Mouse (Mus musculus) intestine, embryonic 14.5 days (tissue): ENCODE results near the gene Ppp1cb. TPM values are rescaled to one million over a fixed set of nuclear protein-coding genes. Genes with fewer than 3 reads are reported as not detected.

ENCODE experiments used
- ATAC-seq: fragments of 200-750 bp; cut with Nextera tagmentation; replicated peaks from 2 replicates; pipeline ENCODE4 v1.8.0; 2017; ENCODE audit warnings: low read depth, moderate number of reproducible peaks, moderate TSS enrichment, moderate library complexity; ENCODE audit not compliant: low FRiP score, low TSS enrichment
- DNase-seq: peaks from one replicate; pipeline ENCODE4 v3.0.0-alpha.2; 2018; ENCODE audit warnings: low spot score
- H3K27ac ChIP-seq: fragments of 300-500 bp; sonication (generic); 2 replicates; pipeline ENCODE4 v1.5.1; 2014; ENCODE audit warnings: low read depth, mild to moderate bottlenecking, control low read depth
- H3K27me3 ChIP-seq: fragments of 300-500 bp; sonication (generic); replicated peaks from 2 replicates; pipeline ENCODE4 v1.6.1; 2014; ENCODE audit warnings: low read length, control low read depth; ENCODE audit not compliant: control insufficient read depth, insufficient read depth
- H3K36me3 ChIP-seq: fragments of 300-500 bp; sonication (generic); 2 replicates; pipeline ENCODE4 v1.6.1; 2014; ENCODE audit warnings: low read length, control low read depth; ENCODE audit not compliant: control insufficient read depth, insufficient read depth
- H3K4me1 ChIP-seq: fragments of 300-500 bp; sonication (generic); replicated peaks from 2 replicates; pipeline ENCODE4 v1.6.1; 2014; ENCODE audit warnings: low read length, control low read depth, mixed read lengths; ENCODE audit not compliant: control insufficient read depth, insufficient read depth
- H3K4me2 ChIP-seq: fragments of 300-500 bp; sonication (generic); 2 replicates; pipeline ENCODE4 v1.6.1; 2014; ENCODE audit warnings: low read length
- H3K4me3 ChIP-seq: fragments of 300-500 bp; sonication (generic); 2 replicates; pipeline ENCODE4 v1.5.1; 2014; ENCODE audit warnings: low read depth, low read length, control low read depth, mixed read lengths
- H3K9ac ChIP-seq: fragments of 300-500 bp; sonication (generic); 2 replicates; pipeline ENCODE4 v1.6.1; 2014; ENCODE audit warnings: mild to moderate bottlenecking, low read length
- H3K9me3 ChIP-seq: fragments of 300-500 bp; sonication (generic); 2 replicates; pipeline ENCODE4 v1.6.1; 2016; ENCODE audit warnings: low read length, control low read depth; ENCODE audit not compliant: control insufficient read depth
- WGBS: fragments of 180-500 bp; shearing (Covaris S2); extraction: QIAGEN DNeasy Blood & Tissue Kit; methylation state at CpG from one replicate; pipeline ENCODE4 v1.1.7; 2014; 5-methylcytosine and 5-hydroxymethylcytosine counted together
- polyA plus RNA-seq: library from polyadenylated mRNA; unstranded; fragments of >200 nt; fragmentation: Nextera tagmentation; extraction: Ambion mirVana; gene quantifications from 2 replicates; pipeline ENCODE4 v1.2.1, GENCODE M21; 2014

The Ppp1cb gene
- polyA plus RNA-seq, 1 experiment from 2014 or later = 239 TPM

GRCm38 (mm10) chr5:32437901-32438563 lies 20.6 kb upstream of the Ppp1cb start:
- WGBS = 35% methylated on average over 5 of the region's 5 CpGs
- 0 out of 2 replicates have a peak, but pooled peaks cover 7% of the 10 kb centered on the region for H3K4me1 ChIP-seq
- ATAC-seq (no peak; the same call in 1 of the 2 replicates), DNase-seq (peak; percentile 54)
- no peaks in the 10 kb centered on the region for H3K27me3 ChIP-seq
- H3K9ac ChIP-seq = no peak overlapping the region
- H3K9me3 ChIP-seq = no peaks in the 10 kb centered on the region
- H3K27ac ChIP-seq = peak overlapping the region; percentile 54
- H3K4me3 ChIP-seq = no peak overlapping the region
- no peaks in the 10 kb centered on the region for H3K36me3 ChIP-seq
- H3K4me2 ChIP-seq = no peak overlapping the region

- Histone ChIP-seq H3K9me3 (no peaks in the 10 kb centered on the region), H3K36me3 (no peaks in the 10 kb centered on the region), H3K4me3 (no peak overlapping the region), H3K9ac (no peak overlapping the region), H3K4me2 (no peak overlapping the region), H3K27ac (peak overlapping the region; percentile 54), H3K4me1 (0 out of 2 replicates have a peak, but pooled peaks cover 7% of the 10 kb centered on the region), H3K27me3 (no peaks in the 10 kb centered on the region)
- ATAC-seq (no peak), DNase-seq (no peak)
- 70% methylated on average over 2 of the region's 2 CpGs for WGBS
Measured at GRCm38 (mm10) chr5:32438564-32438922, 20.1 kb upstream of the Ppp1cb start.

DNA sequence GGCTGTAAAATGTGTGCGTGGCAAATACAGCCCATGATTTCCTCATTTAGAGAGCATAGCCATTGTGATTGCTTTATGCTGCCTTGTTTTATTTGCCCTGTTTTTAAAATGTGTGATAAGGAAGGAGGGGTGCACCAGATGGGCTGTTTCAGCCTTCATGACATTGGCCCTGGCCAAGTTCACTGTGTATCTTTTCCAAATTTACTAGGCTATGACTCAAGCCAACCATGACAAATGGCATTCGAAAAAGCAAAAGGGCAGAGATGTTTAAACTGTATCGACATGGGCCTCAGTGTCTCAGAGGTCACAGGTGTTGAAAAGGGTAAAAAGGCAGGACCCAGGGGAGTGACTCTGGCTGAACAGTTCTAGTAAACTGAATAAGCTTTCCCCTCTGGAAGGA lies 17.3 kb upstream of the Ppp1cb start:
- H3K4me2 ChIP-seq = no peak overlapping the region
- H3K4me3 ChIP-seq = no peak overlapping the region
- H3K9me3 ChIP-seq = no peaks in the 10 kb centered on the region
- no peak overlapping the region for H3K27ac ChIP-seq
- 0 out of 2 replicates have a peak, but pooled peaks cover 7% of the 10 kb centered on the region for H3K4me1 ChIP-seq
- H3K9ac ChIP-seq = no peak overlapping the region
- 42% methylated on average over 3 of the region's 3 CpGs for WGBS
- no peaks in the 10 kb centered on the region for H3K27me3 ChIP-seq
- H3K36me3 ChIP-seq = no peaks in the 10 kb centered on the region
- no peak for ATAC-seq
- DNase-seq = no peak

DNA sequence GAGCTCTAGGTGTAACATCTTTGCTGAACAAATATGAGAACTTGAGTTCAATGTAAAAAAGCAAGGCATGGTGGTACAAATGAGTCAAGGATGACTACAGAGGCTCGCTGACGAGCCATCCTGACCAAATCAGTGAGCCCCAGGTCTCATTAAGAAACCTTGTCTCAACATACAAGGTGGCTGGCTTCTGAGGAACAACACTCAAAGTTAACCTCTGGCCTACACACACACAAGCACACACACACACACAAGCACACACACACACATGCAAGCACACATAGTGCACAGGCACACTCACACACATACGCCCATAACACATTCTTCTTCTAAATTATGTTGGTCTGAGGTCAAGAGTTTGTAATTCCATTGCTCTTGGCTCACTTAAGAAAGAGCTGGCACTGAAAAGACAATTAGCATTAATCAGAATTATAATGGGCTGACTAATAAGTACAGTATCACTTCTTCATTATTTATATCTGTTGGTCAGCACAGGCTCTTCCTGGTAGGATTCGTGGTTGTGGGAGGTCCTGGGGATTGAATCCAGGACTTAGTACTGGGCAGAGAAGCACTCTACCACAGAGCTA lies 16.6 kb upstream of the Ppp1cb start:
- DNase-seq = no peak

DNA sequence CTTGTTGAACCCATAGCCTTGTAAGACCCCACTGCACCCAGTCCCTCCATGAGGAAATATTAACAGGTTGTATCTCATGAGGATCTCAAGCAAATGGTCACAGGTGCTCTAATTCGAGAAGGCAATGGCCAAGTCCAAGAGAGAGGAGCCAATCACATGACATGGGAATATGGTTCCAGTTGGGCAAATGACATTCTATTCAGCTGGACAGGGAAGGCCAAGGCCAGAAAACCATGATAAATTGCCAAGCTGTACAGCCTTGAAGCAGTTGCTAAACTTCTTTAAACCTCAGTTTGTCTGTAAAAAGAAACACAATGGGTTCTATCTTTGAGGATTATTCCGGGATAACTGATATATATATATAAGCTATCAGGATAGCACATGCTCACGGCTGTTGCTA lies 14.7 kb upstream of the Ppp1cb start:
- Histone ChIP-seq H3K27ac (no peak overlapping the region), H3K9ac (no peak overlapping the region), H3K36me3 (no peaks in the 10 kb centered on the region), H3K4me2 (no peak overlapping the region), H3K27me3 (no peaks in the 10 kb centered on the region), H3K4me3 (no peak overlapping the region), H3K9me3 (no peaks in the 10 kb centered on the region), H3K4me1 (no peaks in the 10 kb centered on the region)
- DNase-seq (no peak), ATAC-seq (no peak)
- 88% methylated on average over 3 of the region's 3 CpGs for WGBS

More for the DNA sequence above, 16.6 kb upstream of the Ppp1cb start:
- no peaks in the 10 kb centered on the region for H3K27me3 ChIP-seq
- no peak overlapping the region for H3K4me3 ChIP-seq
- H3K9me3 ChIP-seq = no peaks in the 10 kb centered on the region
- H3K4me1 ChIP-seq = 0 out of 2 replicates have a peak, but pooled peaks cover 7% of the 10 kb centered on the region
- no peak overlapping the region for H3K9ac ChIP-seq
- H3K36me3 ChIP-seq = no peaks in the 10 kb centered on the region
- H3K4me2 ChIP-seq = no peak overlapping the region
- ATAC-seq = no peak
- H3K27ac ChIP-seq = no peak overlapping the region
- WGBS = 84% methylated on average over 4 of the region's 4 CpGs

GRCm38 (mm10) chr5:32445287-32445921 lies 13.2 kb upstream of the Ppp1cb start:
- Histone ChIP-seq H3K27me3 (no peaks in the 10 kb centered on the region), H3K4me2 (no peak overlapping the region), H3K4me3 (no peak overlapping the region), H3K36me3 (no peaks in the 10 kb centered on the region), H3K9me3 (no peaks in the 10 kb centered on the region), H3K9ac (no peak overlapping the region), H3K27ac (no peak overlapping the region), H3K4me1 (no peaks in the 10 kb centered on the region)
- ATAC-seq = no peak
- 50% methylated on average over 11 of the region's 11 CpGs for WGBS
- DNase-seq = no peak

- H3K36me3 ChIP-seq = no peaks in the 10 kb centered on the region
- no peak overlapping the region for H3K4me3 ChIP-seq
- H3K27me3 ChIP-seq = no peaks in the 10 kb centered on the region
- 51% methylated on average over 5 of the region's 5 CpGs for WGBS
- peak; percentile 75 for ATAC-seq
- H3K27ac ChIP-seq = peak overlapping the region; percentile 47; the same call in 1 of the 2 replicates
- DNase-seq = no peak
- H3K9ac ChIP-seq = no peak overlapping the region
- H3K4me2 ChIP-seq = no peak overlapping the region
- H3K4me1 ChIP-seq = no peaks in the 10 kb centered on the region
- H3K9me3 ChIP-seq = no peaks in the 10 kb centered on the region
Measured at GRCm38 (mm10) chr5:32446394-32446793, 12.2 kb upstream of the Ppp1cb start.

DNA sequence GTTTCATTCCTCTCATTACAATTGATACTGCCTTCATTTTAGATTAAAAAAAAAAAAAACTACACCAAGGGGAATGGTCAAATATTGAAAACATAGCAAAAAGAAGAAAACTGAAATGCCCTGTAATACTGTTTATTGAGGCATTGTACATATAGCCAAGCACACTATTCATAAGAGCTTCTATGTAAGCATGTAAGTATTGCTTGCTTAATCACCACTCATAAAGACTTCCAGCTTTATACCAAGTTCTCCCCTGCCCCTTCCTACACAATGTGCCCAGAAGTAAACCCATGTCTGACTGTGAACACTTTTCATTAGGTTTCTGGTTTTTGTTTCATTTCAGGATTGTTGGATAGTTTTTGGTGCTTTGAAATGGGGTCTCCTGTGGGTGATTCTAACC lies 11.8 kb upstream of the Ppp1cb start:
- no peak overlapping the region for H3K4me3 ChIP-seq
- H3K4me2 ChIP-seq = no peak overlapping the region
- no peaks in the 10 kb centered on the region for H3K36me3 ChIP-seq
- ATAC-seq (no peak), DNase-seq (no peak)
- H3K27ac ChIP-seq = no peak overlapping the region
- no peak overlapping the region for H3K9ac ChIP-seq
- no peaks in the 10 kb centered on the region for H3K4me1 ChIP-seq
- H3K9me3 ChIP-seq = no peaks in the 10 kb centered on the region
- no peaks in the 10 kb centered on the region for H3K27me3 ChIP-seq
